Mouse (Mus musculus) liver, postnatal 0 days (tissue): ENCODE measurements around the gene Itpr2.

ENCODE experiments used
- CTCF ChIP-seq: sonication (generic); IDR thresholded peaks from 2 replicates; pipeline ENCODE4 v1.5.1; 2016; ENCODE audit warnings: antibody characterized with exemption, low read depth
- EP300 ChIP-seq: IDR thresholded peaks from 2 replicates; pipeline ENCODE4 v1.6.1; 2016; ENCODE audit warnings: antibody characterized with exemption, low read depth, mild to moderate bottlenecking

DNA sequence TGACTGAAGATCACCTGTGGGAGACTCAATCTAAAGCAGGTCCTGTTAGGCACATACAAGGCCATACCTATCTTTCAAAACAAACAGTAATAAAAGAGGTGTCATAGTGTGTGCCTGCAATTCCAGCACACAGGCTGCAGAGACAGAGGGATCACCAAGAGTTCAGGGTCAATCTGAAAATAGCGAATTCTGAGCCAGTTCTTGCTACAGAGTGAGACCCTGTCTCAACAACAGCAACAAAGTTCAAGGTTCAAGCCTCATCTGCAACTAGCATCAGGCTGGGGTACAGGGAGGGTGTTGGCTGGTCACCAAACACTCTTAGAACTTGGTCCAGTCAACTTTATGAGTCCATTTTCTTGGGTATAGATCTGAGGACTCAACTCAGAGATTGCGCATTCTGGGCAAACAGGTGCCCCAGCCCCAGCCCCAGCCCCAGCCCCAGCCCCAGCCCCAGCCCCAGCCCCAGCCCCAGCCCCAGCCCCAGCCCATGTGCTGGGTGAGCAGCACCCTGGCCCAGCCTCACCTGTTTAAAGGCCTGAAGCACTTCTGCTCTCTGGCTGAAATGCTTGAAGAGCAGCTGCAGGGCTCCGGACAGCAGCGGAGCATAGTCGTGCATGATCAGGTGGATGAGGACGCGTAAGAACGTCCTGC lies 155.4 kb downstream of the Itpr2 start:
- TF ChIP-seq CTCF (no peak), EP300 (no peak)
